Mouse (Mus musculus) CH12.LX (cell line): Measurements from ENCODE around the gene Spred1. TPM values are rescaled to one million over a fixed set of nuclear protein-coding genes. Genes with fewer than 3 reads are reported as not detected.

Experiments used
- DNase-seq: peaks from one replicate; pipeline ENCODE4 v3.0.0-alpha.2; 2013; ENCODE audit errors: extremely low read depth
- H3K27ac ChIP-seq: 2 replicates; pipeline ENCODE4 v1.5.1; 2012; ENCODE audit warnings: low read depth, mild to moderate bottlenecking, control low read depth, moderate library complexity; ENCODE audit not compliant: insufficient read depth
- H3K27me3 ChIP-seq: replicated peaks from 2 replicates; pipeline ENCODE3; 2012; ENCODE audit warnings: inconsistent platforms
- H3K36me3 ChIP-seq, 2 experiments: replicated peaks in 1 of 2; 2 replicates each; pipeline versions ENCODE3 to v1.6.1; 2012; ENCODE audit warnings: inconsistent platforms in 1 of 2, low read length in 1 of 2, mild to moderate bottlenecking in 1 of 2, mixed read lengths in 1 of 2, moderate library complexity in 1 of 2; ENCODE audit not compliant: control insufficient read depth in 1 of 2, insufficient read depth in 1 of 2
- H3K4me1 ChIP-seq, 2 experiments: 2 replicates each; pipeline ENCODE4 v1.6.1; 2012; ENCODE audit warnings: inconsistent platforms in 1 of 2, moderate library complexity in 1 of 2; ENCODE audit not compliant: insufficient read depth in 2 of 2, control insufficient read depth in 1 of 2
- H3K4me2 ChIP-seq: 2 replicates; pipeline ENCODE4 v1.6.1; 2012; ENCODE audit warnings: low read depth, mild to moderate bottlenecking, control low read depth; ENCODE audit not compliant: poor library complexity, insufficient read depth, severe bottlenecking
- H3K4me3 ChIP-seq, 3 experiments: fragments of 150-350 bp in 1 of 3; sonication (generic) in 1 of 3; replicated peaks in 1 of 3; 2 replicates each; pipeline versions ENCODE3 to v1.5.1; 2011 to 2012; ENCODE audit warnings: low read depth in 2 of 3, low read length in 2 of 3, mild to moderate bottlenecking in 2 of 3, moderate library complexity in 2 of 3, control low read depth in 1 of 3, improper control_type of control experiment in 1 of 3, inconsistent platforms in 1 of 3, mixed read lengths in 1 of 3; ENCODE audit not compliant: poor library complexity in 1 of 3
- H3K79me2 ChIP-seq: replicated peaks from 2 replicates; pipeline ENCODE4 v1.6.1; 2012; ENCODE audit warnings: mild to moderate bottlenecking, moderate library complexity; ENCODE audit not compliant: control insufficient read depth, poor library complexity, insufficient read depth, severe bottlenecking; ENCODE audit errors: extremely low read depth
- H3K9ac ChIP-seq: 2 replicates; pipeline ENCODE4 v1.6.1; 2012; ENCODE audit warnings: low read depth, mild to moderate bottlenecking, control low read depth, moderate library complexity; ENCODE audit not compliant: insufficient read depth
- H3K9me3 ChIP-seq: replicated peaks from 2 replicates; pipeline ENCODE3; 2012; ENCODE audit warnings: low read length, inconsistent platforms, mixed read lengths
- BHLHE40 ChIP-seq: IDR thresholded peaks from 2 replicates; pipeline ENCODE4 v1.6.1; 2011; ENCODE audit warnings: mild to moderate bottlenecking, low read depth, low read length, improper control_type of control experiment
- CTCF ChIP-seq, 2 experiments: IDR thresholded peaks in 1 of 2; conservative IDR thresholded peaks in 1 of 2; 2 replicates each; pipeline ENCODE4 v1.5.1; 2011 to 2012; ENCODE audit warnings: low read depth in 2 of 2, low read length in 2 of 2, improper control_type of control experiment in 1 of 2, inconsistent platforms in 1 of 2, mild to moderate bottlenecking in 1 of 2, moderate library complexity in 1 of 2
- E2F4 ChIP-seq: IDR thresholded peaks from 2 replicates; pipeline ENCODE4 v1.6.1; 2011; ENCODE audit warnings: low read depth, low read length, improper control_type of control experiment; ENCODE audit not compliant: insufficient replicate concordance
- EP300 ChIP-seq: IDR thresholded peaks from 2 replicates; pipeline ENCODE4 v1.6.1; 2011; ENCODE audit warnings: low read length, improper control_type of control experiment
- ETS1 ChIP-seq: conservative IDR thresholded peaks from 2 replicates; pipeline ENCODE4 v1.6.1; 2012; ENCODE audit warnings: low read depth, mild to moderate bottlenecking, inconsistent platforms, low read length, improper control_type of control experiment, moderate library complexity
- JUN ChIP-seq: IDR thresholded peaks from 2 replicates; pipeline ENCODE4 v1.6.1; 2011; ENCODE audit warnings: low read depth, mild to moderate bottlenecking, low read length, improper control_type of control experiment, moderate library complexity; ENCODE audit not compliant: insufficient read depth
- MAZ ChIP-seq: IDR thresholded peaks from 2 replicates; pipeline ENCODE4 v1.6.1; 2012; ENCODE audit warnings: low read depth, mild to moderate bottlenecking, inconsistent platforms, low read length, improper control_type of control experiment, moderate library complexity
- NRF1 ChIP-seq: IDR thresholded peaks from 2 replicates; pipeline ENCODE4 v1.6.1; 2014; ENCODE audit warnings: low read depth, mild to moderate bottlenecking, inconsistent platforms, low read length, improper control_type of control experiment, moderate library complexity
- POLR2A ChIP-seq: IDR thresholded peaks from 2 replicates; pipeline ENCODE4 v1.6.1; 2011; ENCODE audit warnings: low read depth, mild to moderate bottlenecking, improper control_type of control experiment, low read length
- USF2 ChIP-seq: conservative IDR thresholded peaks from 2 replicates; pipeline ENCODE4 v1.6.1; 2011; ENCODE audit warnings: low read depth, low read length, improper control_type of control experiment
- ZMIZ1 ChIP-seq: IDR thresholded peaks from 2 replicates; pipeline ENCODE4 v1.6.1; 2012; ENCODE audit warnings: low read depth, mild to moderate bottlenecking, inconsistent platforms, low read length, improper control_type of control experiment
- ZNF384 ChIP-seq: IDR thresholded peaks from 2 replicates; pipeline ENCODE4 v1.6.1; 2012; ENCODE audit warnings: low read depth, low read length, improper control_type of control experiment, inconsistent platforms
- dilution Hi-C: fragments of 300-500 bp; cut with MboI; formaldehyde crosslinking; loops from 2 replicates; pipeline ENCODE4 v1.14.3; 2020; ENCODE audit warnings: low sequenced_read_pairs; ENCODE audit not compliant: extremely low pct_unique_long_range_greater_than_20kb, extremely low pct_ligation_motif_present
- in situ Hi-C: fragments of 300-500 bp; cut with MboI; formaldehyde crosslinking; loops from 3 replicates; pipeline ENCODE4 v1.14.3; 2019; ENCODE audit warnings: low sequenced_read_pairs, low pct_ligation_motif_present, low pct_unique_long_range_greater_than_20kb, mixed read lengths
- polyA plus RNA-seq: library from polyadenylated mRNA; unstranded; fragments of >175 nt; gene quantifications from 2 replicates; pipeline ENCODE4 v1.2.1, GENCODE M21; 2012; ENCODE audit warnings: low read depth; ENCODE audit not compliant: insufficient read length
- total RNA-seq, 2 experiments: library from RNA; depleted of rRNA; stranded (reverse); fragments of 300-350 nt in 1 of 2; fragments of >200 nt in 1 of 2; gene quantifications; 2 replicates each; pipeline ENCODE4 v1.2.3; 2012 to 2014

The Spred1 gene
- total and polyA plus RNA-seq, 3 experiments = 6.9 to 16.5 (median 8.8) TPM

GRCm38 (mm10) chr2:117097305-117097704 lies 23.9 kb upstream of the Spred1 start:
- no peak for DNase-seq
- dilution Hi-C loops = no loop called here
- no peak for TF ChIP-seq BHLHE40
- no peak for TF ChIP-seq NRF1
- no peak for TF ChIP-seq ZNF384
- TF ChIP-seq, all 38 proteins: peak for 0
- Histone ChIP-seq H3K27me3 (no peaks in the 10 kb centered on the region), H3K9me3 (no peaks in the 10 kb centered on the region), H3K36me3 (no peaks in the 10 kb centered on the region), H3K4me3 (no peak overlapping the region), H3K27ac (no peak overlapping the region), H3K4me1 (peaks cover 3 to 10% of the 10 kb centered on the region in 2 experiments; a peak in 3 of 4 replicates), H3K79me2 (no peaks in the 10 kb centered on the region), H3K9ac (no peak overlapping the region), H3K4me2 (no peak overlapping the region)
- in situ Hi-C loops = no loop called here

GRCm38 (mm10) chr2:117099316-117099715 lies 21.9 kb upstream of the Spred1 start:
- Histone ChIP-seq H3K27ac (no peak overlapping the region), H3K4me1 (peaks cover 0 to 2% of the 10 kb centered on the region in 2 experiments; a peak in 1 of 4 replicates), H3K36me3 (no peaks in the 10 kb centered on the region), H3K27me3 (no peaks in the 10 kb centered on the region), H3K4me2 (no peak overlapping the region), H3K9me3 (no peaks in the 10 kb centered on the region), H3K79me2 (no peaks in the 10 kb centered on the region), H3K9ac (no peak overlapping the region)
- in situ Hi-C loops (no loop called here), dilution Hi-C loops (no loop called here)
- DNase-seq = no peak
- no peak for TF ChIP-seq USF2
- no peak for TF ChIP-seq NRF1
- TF ChIP-seq ETS1 = no peak
- TF ChIP-seq CTCF (conservative IDR thresholded peaks at IDR 0.05 in 1 of 2, IDR thresholded peaks at IDR 0.05 in 1 of 2; ENCODE audit: low read depth in 2 of 2, low read length in 2 of 2) = no peak
- TF ChIP-seq EP300 = no peak
- no peak for TF ChIP-seq E2F4
- TF ChIP-seq ZNF384 = no peak
- TF ChIP-seq JUN = no peak
- TF ChIP-seq MAZ = no peak
- TF ChIP-seq, all 38 proteins: peak for 0
- no peak overlapping the region for H3K4me3 ChIP-seq

DNA sequence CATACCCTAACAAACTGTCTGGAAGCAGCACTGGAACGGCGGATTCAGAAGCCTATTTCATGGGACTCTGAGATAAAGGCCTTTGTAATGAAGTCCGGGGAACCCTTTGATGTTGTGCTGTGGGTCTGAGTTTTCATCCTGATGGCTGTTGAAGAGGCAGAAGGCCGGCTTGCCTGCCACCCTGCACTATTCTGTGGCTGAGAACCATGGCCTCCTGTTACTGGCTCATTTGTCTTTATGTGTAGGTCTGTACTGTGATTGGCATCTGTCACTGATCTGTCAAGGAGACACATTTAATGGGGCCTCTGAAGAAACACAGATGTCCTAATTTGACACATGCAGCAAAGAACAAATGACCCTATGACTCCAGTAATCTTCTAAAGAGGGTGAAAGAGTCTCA lies 17.7 kb upstream of the Spred1 start:
- H3K9me3 ChIP-seq = no peaks in the 10 kb centered on the region
- no peaks in the 10 kb centered on the region for H3K36me3 ChIP-seq
- peaks cover 4 to 28% of the 10 kb centered on the region in 2 experiments; a peak in 2 of 4 replicates for H3K4me1 ChIP-seq
- no peak overlapping the region for H3K27ac ChIP-seq
- no peak for DNase-seq
- no peaks in the 10 kb centered on the region for H3K27me3 ChIP-seq
- TF ChIP-seq ZMIZ1 (no peak), POLR2A (no peak), ETS1 (no peak), NRF1 (no peak)
- TF ChIP-seq, all 38 proteins: peak for 0
- no peak overlapping the region for H3K4me2 ChIP-seq
- no peaks in the 10 kb centered on the region for H3K79me2 ChIP-seq
- dilution Hi-C loops = no loop called here
- in situ Hi-C loops = no loop called here
- H3K9ac ChIP-seq = no peak overlapping the region
- H3K4me3 ChIP-seq = no peak overlapping the region
